Mouse (Mus musculus): ENCODE results near the gene Rhobtb3. TPM values are rescaled to one million over a fixed set of nuclear protein-coding genes. Genes with fewer than 3 reads are reported as not detected.

Rhobtb3 gene
- polyA plus RNA-seq, 1 experiment from 2014 or later: 64.4 TPM

DNA sequence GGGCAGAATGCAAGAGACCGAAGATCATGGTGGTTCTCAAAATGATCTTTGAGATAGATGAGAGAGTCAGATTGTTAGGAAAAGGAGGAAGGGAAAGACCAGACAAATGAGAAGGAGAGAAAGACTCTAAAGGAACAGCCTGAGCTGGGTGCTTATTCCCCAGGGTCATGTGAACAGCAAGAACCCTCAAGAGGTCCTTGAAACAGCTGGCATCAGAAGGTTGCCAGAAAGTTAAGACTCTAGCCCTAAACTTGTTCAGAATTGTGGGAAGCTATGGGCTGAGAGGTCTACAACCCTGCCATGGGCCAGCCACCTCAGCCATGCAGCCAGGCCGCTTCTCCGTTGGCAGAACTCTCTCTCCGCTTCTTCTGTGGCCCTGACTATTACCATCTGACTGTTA lies 105.2 kb downstream of the Rhobtb3 start:
- H3K9ac ChIP-seq (ENCODE audit: low read length): no peak overlapping the region

DNA sequence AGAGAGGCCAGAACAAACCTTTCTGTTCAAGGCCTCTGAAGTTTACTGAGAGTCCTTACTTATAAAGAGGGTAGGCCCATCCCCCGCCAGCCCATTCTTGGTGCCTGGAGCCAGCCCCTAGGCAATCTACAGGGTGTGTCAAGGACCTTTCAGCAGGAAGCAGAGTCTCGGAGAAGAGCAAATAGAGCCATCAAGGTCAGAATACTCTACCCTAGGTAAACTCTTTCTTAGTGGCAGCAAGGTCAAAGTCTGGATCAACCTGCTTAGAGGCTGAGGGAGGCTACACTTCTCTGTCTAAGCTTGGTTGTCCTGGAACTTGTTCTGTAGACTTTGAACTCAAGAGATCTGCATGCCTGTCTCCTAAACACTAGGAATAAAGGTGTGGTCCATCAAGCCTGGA lies 108.3 kb downstream of the Rhobtb3 start:
- H3K4me1 ChIP-seq (replicated peaks; ENCODE audit: control insufficient read depth, insufficient read depth, low read length): no peaks in the 10 kb centered on the region
- 77% methylated on average over 2 of the region's 2 CpGs for WGBS
- H3K36me3 ChIP-seq (ENCODE audit: control insufficient read depth, insufficient read depth, low read length): no peaks in the 10 kb centered on the region
- H3K27me3 ChIP-seq (ENCODE audit: control insufficient read depth, insufficient read depth, low read length): no peaks in the 10 kb centered on the region
- H3K9ac ChIP-seq (ENCODE audit: low read length): no peak overlapping the region
- no peak overlapping the region for H3K4me3 ChIP-seq (ENCODE audit: low read depth, low read length)
- no peak for ATAC-seq (replicated peaks; ENCODE audit: low FRiP score)
- no peak overlapping the region for H3K27ac ChIP-seq (ENCODE audit: low read depth, low read length)
- no peaks in the 10 kb centered on the region for H3K9me3 ChIP-seq (ENCODE audit: control insufficient read depth, low read length)
- no peak overlapping the region for H3K4me2 ChIP-seq (ENCODE audit: low read depth, low read length, severe bottlenecking)
- DNase-seq (ENCODE audit: low spot score): no peak

More for the DNA sequence above, 105.2 kb downstream of the Rhobtb3 start:
- WGBS: 90% methylated on average over 4 of the region's 4 CpGs
- no peaks in the 10 kb centered on the region for H3K4me1 ChIP-seq (replicated peaks; ENCODE audit: control insufficient read depth, insufficient read depth, low read length)
- H3K4me2 ChIP-seq (ENCODE audit: low read depth, low read length, severe bottlenecking): no peak overlapping the region
- no peak overlapping the region for H3K27ac ChIP-seq (ENCODE audit: low read depth, low read length)
- H3K27me3 ChIP-seq (ENCODE audit: control insufficient read depth, insufficient read depth, low read length): no peaks in the 10 kb centered on the region
- H3K9me3 ChIP-seq (ENCODE audit: control insufficient read depth, low read length): no peaks in the 10 kb centered on the region
- no peak overlapping the region for H3K4me3 ChIP-seq (ENCODE audit: low read depth, low read length)
- H3K36me3 ChIP-seq (ENCODE audit: control insufficient read depth, insufficient read depth, low read length): no peaks in the 10 kb centered on the region
- no peak for DNase-seq (ENCODE audit: low spot score)
- no peak for ATAC-seq (replicated peaks; ENCODE audit: low FRiP score)

DNA sequence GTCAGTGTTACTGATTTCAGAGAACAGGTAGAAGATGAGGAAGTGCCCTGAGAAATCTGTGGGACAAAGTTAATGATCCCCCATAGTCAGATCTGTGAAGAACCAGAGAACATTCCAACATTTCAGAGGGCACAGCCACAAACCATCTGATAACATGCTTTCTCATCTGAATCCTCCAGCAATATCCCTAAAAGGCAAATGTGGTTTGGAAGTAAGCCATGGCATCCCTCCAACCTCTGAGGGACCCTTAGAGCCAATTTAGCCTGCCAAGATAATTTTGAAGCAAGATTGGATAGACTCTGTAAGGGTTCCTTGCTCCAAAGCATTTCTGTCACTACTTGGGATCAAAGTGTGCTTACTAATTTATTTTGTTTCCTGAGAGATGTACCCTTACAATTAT lies 110.2 kb downstream of the Rhobtb3 start:
- no peak overlapping the region for H3K27ac ChIP-seq (ENCODE audit: low read depth, low read length)
- no peak overlapping the region for H3K4me2 ChIP-seq (ENCODE audit: low read depth, low read length, severe bottlenecking)
- H3K4me3 ChIP-seq (ENCODE audit: low read depth, low read length): no peak overlapping the region
- ATAC-seq (replicated peaks; ENCODE audit: low FRiP score) (no peak), DNase-seq (ENCODE audit: low spot score) (no peak)
- H3K36me3 ChIP-seq (ENCODE audit: control insufficient read depth, insufficient read depth, low read length): no peaks in the 10 kb centered on the region
- H3K27me3 ChIP-seq (ENCODE audit: control insufficient read depth, insufficient read depth, low read length): no peaks in the 10 kb centered on the region
- no peaks in the 10 kb centered on the region for H3K9me3 ChIP-seq (ENCODE audit: control insufficient read depth, low read length)
- no peak overlapping the region for H3K9ac ChIP-seq (ENCODE audit: low read length)
- H3K4me1 ChIP-seq (replicated peaks; ENCODE audit: control insufficient read depth, insufficient read depth, low read length): no peaks in the 10 kb centered on the region

DNA sequence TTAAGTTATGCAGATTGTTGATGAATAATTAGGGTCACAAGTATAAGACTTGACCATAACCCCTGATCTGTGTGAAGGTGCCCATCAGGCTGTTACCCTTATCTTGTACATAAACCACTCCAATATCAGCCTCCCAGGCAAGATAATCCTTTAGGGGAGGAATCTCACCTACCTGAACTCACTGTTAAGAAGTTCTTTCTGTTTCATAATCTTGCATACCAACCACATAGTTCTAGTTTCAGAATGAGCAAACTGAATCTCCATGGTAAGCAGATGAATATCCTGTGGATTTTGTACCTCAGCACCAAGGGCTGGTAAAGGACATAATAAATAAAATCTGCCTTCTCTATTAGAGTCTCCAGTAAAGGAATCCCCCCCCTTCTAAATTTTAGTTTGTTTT lies 111.0 kb downstream of the Rhobtb3 start:
- Histone ChIP-seq H3K9ac (ENCODE audit: low read length) (no peak overlapping the region), H3K27me3 (ENCODE audit: control insufficient read depth, insufficient read depth, low read length) (no peaks in the 10 kb centered on the region), H3K4me3 (ENCODE audit: low read depth, low read length) (no peak overlapping the region), H3K9me3 (ENCODE audit: control insufficient read depth, low read length) (no peaks in the 10 kb centered on the region), H3K27ac (ENCODE audit: low read depth, low read length) (no peak overlapping the region), H3K4me1 (replicated peaks; ENCODE audit: control insufficient read depth, insufficient read depth, low read length) (no peaks in the 10 kb centered on the region), H3K4me2 (ENCODE audit: low read depth, low read length, severe bottlenecking) (no peak overlapping the region), H3K36me3 (ENCODE audit: control insufficient read depth, insufficient read depth, low read length) (no peaks in the 10 kb centered on the region)
- ATAC-seq (replicated peaks; ENCODE audit: low FRiP score) (no peak), DNase-seq (ENCODE audit: low spot score) (no peak)

DNA sequence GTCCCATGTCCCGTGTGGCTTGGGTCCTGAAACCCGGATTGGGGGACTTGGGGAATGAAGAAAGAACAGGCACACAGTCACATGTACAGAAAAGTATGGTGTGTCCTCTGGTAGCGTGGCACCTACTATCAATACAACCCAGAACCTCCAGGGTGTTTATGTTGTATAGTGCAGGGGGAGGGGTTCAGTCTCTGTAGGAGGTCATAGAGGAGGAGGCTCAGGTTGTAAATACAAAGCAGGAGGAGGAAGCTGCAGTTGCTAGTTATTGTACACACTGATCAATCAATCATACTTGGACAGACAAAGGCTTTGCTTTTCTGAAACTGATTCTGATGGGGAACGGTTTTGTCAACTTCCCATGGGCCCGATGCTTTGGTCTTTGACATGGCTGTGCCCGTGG lies 112.0 kb downstream of the Rhobtb3 start:
- Histone ChIP-seq H3K9me3 (ENCODE audit: control insufficient read depth, low read length) (no peaks in the 10 kb centered on the region), H3K4me2 (ENCODE audit: low read depth, low read length, severe bottlenecking) (no peak overlapping the region), H3K4me3 (ENCODE audit: low read depth, low read length) (no peak overlapping the region), H3K36me3 (ENCODE audit: control insufficient read depth, insufficient read depth, low read length) (no peaks in the 10 kb centered on the region), H3K4me1 (replicated peaks; ENCODE audit: control insufficient read depth, insufficient read depth, low read length) (no peaks in the 10 kb centered on the region), H3K9ac (ENCODE audit: low read length) (no peak overlapping the region), H3K27me3 (ENCODE audit: control insufficient read depth, insufficient read depth, low read length) (no peaks in the 10 kb centered on the region), H3K27ac (ENCODE audit: low read depth, low read length) (no peak overlapping the region)
- ATAC-seq (replicated peaks; ENCODE audit: low FRiP score) (no peak), DNase-seq (ENCODE audit: low spot score) (no peak)
- 86% methylated on average over 6 of the region's 6 CpGs for WGBS

DNA sequence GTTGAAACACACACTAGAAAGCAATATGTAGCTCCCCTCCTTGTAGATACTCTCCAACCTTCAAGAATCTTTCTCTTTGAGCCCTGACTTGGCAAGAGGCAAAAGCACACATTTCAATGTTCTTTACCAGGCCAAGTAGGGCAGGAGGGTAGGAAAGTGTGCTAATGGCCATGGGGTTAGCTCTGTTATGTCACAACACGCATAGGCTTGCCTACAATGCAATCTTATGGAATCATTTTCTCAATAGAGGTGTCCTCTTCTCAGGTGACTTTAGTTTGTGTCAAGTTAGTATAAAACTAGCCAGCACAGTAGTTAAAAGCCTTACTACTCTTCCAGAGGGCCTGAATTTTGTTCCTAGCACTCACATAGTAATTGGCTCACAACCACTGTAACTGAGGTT lies 113.0 kb downstream of the Rhobtb3 start:
- Histone ChIP-seq H3K36me3 (ENCODE audit: control insufficient read depth, insufficient read depth, low read length) (no peaks in the 10 kb centered on the region), H3K27ac (ENCODE audit: low read depth, low read length) (no peak overlapping the region), H3K4me1 (replicated peaks; ENCODE audit: control insufficient read depth, insufficient read depth, low read length) (no peaks in the 10 kb centered on the region), H3K9me3 (ENCODE audit: control insufficient read depth, low read length) (no peaks in the 10 kb centered on the region), H3K27me3 (ENCODE audit: control insufficient read depth, insufficient read depth, low read length) (no peaks in the 10 kb centered on the region), H3K4me2 (ENCODE audit: low read depth, low read length, severe bottlenecking) (no peak overlapping the region), H3K4me3 (ENCODE audit: low read depth, low read length) (no peak overlapping the region), H3K9ac (ENCODE audit: low read length) (no peak overlapping the region)
- ATAC-seq (replicated peaks; ENCODE audit: low FRiP score): no peak
- no peak for DNase-seq (ENCODE audit: low spot score)
- 94% methylated on average over 1 of the region's 1 CpGs for WGBS

DNA sequence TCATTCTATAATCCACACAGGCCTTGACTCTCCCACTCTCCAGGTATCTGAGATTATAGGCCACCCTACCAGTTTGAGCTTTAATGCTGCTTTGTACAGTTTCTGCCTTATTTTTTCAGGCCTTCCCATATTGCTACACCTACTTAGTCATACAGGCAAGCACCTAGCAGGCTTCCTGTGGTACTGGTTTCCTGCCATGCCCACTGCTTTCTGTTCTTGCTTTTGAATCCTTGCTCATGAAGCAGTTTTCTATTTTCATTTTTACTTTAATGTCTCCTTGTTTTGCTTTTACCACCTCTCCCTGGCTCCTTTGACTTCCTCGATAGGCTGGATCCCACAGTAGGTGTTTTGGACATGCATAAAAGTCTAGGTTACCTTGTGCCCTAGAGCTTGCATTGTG lies 118.3 kb downstream of the Rhobtb3 start:
- ATAC-seq (replicated peaks; ENCODE audit: low FRiP score) (no peak), DNase-seq (ENCODE audit: low spot score) (no peak)
- Histone ChIP-seq H3K9me3 (ENCODE audit: control insufficient read depth, low read length) (no peaks in the 10 kb centered on the region), H3K27me3 (ENCODE audit: control insufficient read depth, insufficient read depth, low read length) (no peaks in the 10 kb centered on the region), H3K4me3 (ENCODE audit: low read depth, low read length) (no peak overlapping the region), H3K4me2 (ENCODE audit: low read depth, low read length, severe bottlenecking) (no peak overlapping the region), H3K27ac (ENCODE audit: low read depth, low read length) (no peak overlapping the region), H3K36me3 (ENCODE audit: control insufficient read depth, insufficient read depth, low read length) (no peaks in the 10 kb centered on the region), H3K4me1 (replicated peaks; ENCODE audit: control insufficient read depth, insufficient read depth, low read length) (no peaks in the 10 kb centered on the region), H3K9ac (ENCODE audit: low read length) (no peak overlapping the region)
- 100% methylated on average over 1 of the region's 1 CpGs for WGBS

DNA sequence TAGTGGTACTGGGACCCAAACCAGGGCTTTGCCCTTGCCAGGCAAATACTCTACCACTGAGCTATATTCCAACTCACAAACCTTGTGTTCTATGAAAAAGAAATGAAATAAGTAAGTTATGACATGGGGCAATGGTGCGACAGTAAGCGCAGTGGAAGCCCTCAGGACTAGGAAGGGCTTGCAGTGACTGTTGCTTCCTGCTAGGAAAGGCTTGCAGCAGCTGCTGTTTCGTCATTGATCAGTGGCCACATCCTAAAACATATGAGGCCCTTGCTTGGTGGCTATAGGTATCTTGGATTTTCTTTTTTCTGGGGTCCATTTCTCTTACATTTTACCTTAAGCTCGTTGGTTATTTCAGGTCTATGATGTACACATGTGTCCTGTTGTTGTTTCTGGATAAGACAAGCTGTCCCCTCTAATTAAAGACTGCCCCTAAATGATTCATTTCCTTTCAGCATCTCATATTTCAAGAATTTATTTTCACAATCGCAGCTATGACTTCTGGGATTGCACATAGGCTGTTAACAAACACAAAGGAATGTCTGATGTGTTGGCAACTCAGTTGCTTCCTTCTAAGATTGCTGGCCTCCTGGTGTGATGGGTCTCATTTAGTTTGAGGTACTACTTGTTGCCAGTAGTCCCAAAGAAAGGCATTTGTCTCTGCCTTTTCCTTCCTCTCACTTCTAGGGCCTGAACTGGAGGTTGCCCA lies 119.0 kb downstream of the Rhobtb3 start:
- DNase-seq (ENCODE audit: low spot score) (no peak), ATAC-seq (replicated peaks; ENCODE audit: low FRiP score) (no peak)
- Histone ChIP-seq H3K9ac (ENCODE audit: low read length) (no peak overlapping the region), H3K27ac (ENCODE audit: low read depth, low read length) (no peak overlapping the region), H3K4me1 (replicated peaks; ENCODE audit: control insufficient read depth, insufficient read depth, low read length) (no peaks in the 10 kb centered on the region), H3K4me3 (ENCODE audit: low read depth, low read length) (no peak overlapping the region), H3K4me2 (ENCODE audit: low read depth, low read length, severe bottlenecking) (no peak overlapping the region), H3K36me3 (ENCODE audit: control insufficient read depth, insufficient read depth, low read length) (no peaks in the 10 kb centered on the region), H3K27me3 (ENCODE audit: control insufficient read depth, insufficient read depth, low read length) (no peaks in the 10 kb centered on the region), H3K9me3 (ENCODE audit: control insufficient read depth, low read length) (no peaks in the 10 kb centered on the region)
- WGBS: 80% methylated on average over 5 of the region's 5 CpGs

DNA sequence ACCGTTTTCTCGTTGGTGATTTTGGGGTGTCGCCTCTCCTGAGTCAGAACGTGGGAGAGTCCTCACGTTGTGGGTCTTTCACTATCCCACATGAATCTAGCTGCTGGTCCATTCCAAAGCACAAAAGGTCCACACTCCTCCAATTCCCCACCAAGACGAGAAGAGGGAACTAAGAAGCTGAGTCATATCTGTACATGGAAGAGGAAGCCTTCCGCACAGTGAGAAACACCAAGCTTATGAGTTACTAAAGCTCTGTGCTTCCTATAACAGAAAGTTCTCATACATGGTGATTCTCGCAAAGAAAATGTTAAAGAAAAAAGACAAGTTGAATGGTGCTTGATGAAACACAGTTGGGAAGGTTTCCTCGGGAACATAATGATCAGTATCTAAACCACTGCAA lies 120.5 kb downstream of the Rhobtb3 start:
- Histone ChIP-seq H3K36me3 (ENCODE audit: control insufficient read depth, insufficient read depth, low read length) (no peaks in the 10 kb centered on the region), H3K27me3 (ENCODE audit: control insufficient read depth, insufficient read depth, low read length) (no peaks in the 10 kb centered on the region), H3K9ac (ENCODE audit: low read length) (no peak overlapping the region), H3K9me3 (ENCODE audit: control insufficient read depth, low read length) (no peaks in the 10 kb centered on the region), H3K27ac (ENCODE audit: low read depth, low read length) (no peak overlapping the region), H3K4me2 (ENCODE audit: low read depth, low read length, severe bottlenecking) (no peak overlapping the region), H3K4me1 (replicated peaks; ENCODE audit: control insufficient read depth, insufficient read depth, low read length) (no peaks in the 10 kb centered on the region), H3K4me3 (ENCODE audit: low read depth, low read length) (no peak overlapping the region)
- DNase-seq (ENCODE audit: low spot score): no peak
- 91% methylated on average over 8 of the region's 9 CpGs for WGBS
- ATAC-seq (replicated peaks; ENCODE audit: low FRiP score): no peak

Measured in forebrain, embryonic 11.5 days (tissue).